Mouse (Mus musculus) neural tube, embryonic 13.5 days (tissue): ENCODE measurements around the gene Xpo4. TPM values are rescaled to one million over a fixed set of nuclear protein-coding genes. Genes with fewer than 3 reads are reported as not detected.

Source experiments
- ATAC-seq: fragments of 200-750 bp; cut with Nextera tagmentation; 2 replicates; pipeline ENCODE4 v1.8.0; 2017; ENCODE audit warnings: low read depth, mild to moderate bottlenecking, moderate TSS enrichment, moderate library complexity
- H3K27ac ChIP-seq: fragments of 300-500 bp; sonication (generic); replicated peaks from 2 replicates; pipeline ENCODE4 v1.5.1; 2015; ENCODE audit warnings: moderate library complexity, mild to moderate bottlenecking, inconsistent platforms
- H3K27me3 ChIP-seq: fragments of 300-500 bp; sonication (generic); 2 replicates; pipeline ENCODE4 v1.6.1; 2015; ENCODE audit warnings: mild to moderate bottlenecking, inconsistent platforms
- H3K36me3 ChIP-seq: fragments of 300-500 bp; sonication (generic); 2 replicates; pipeline ENCODE4 v1.6.1; 2015; ENCODE audit warnings: mild to moderate bottlenecking, inconsistent platforms
- H3K4me1 ChIP-seq: fragments of 300-500 bp; sonication (generic); replicated peaks from 2 replicates; pipeline ENCODE4 v1.6.1; 2015; ENCODE audit warnings: inconsistent platforms
- H3K4me2 ChIP-seq: fragments of 300-500 bp; sonication (generic); 2 replicates; pipeline ENCODE4 v1.6.1; 2015; ENCODE audit warnings: inconsistent platforms, mild to moderate bottlenecking, moderate library complexity
- H3K4me3 ChIP-seq: fragments of 300-500 bp; sonication (generic); 2 replicates; pipeline ENCODE4 v1.5.1; 2015; ENCODE audit warnings: mild to moderate bottlenecking, inconsistent platforms
- H3K9ac ChIP-seq: fragments of 300-500 bp; sonication (generic); 2 replicates; pipeline ENCODE4 v1.6.1; 2015; ENCODE audit warnings: moderate library complexity, mild to moderate bottlenecking, inconsistent platforms
- H3K9me3 ChIP-seq: fragments of 300-500 bp; sonication (generic); 2 replicates; pipeline ENCODE4 v1.6.1; 2016; ENCODE audit warnings: inconsistent platforms
- WGBS: fragments of 180-500 bp; shearing (Covaris S2); methylation state at CpG from one replicate; pipeline ENCODE4 v1.1.7; 2015; 5-methylcytosine and 5-hydroxymethylcytosine counted together
- polyA plus RNA-seq: library from polyadenylated mRNA; unstranded; fragments of >200 nt; fragmentation: Nextera tagmentation; extraction: Ambion mirVana; gene quantifications from 2 replicates; pipeline ENCODE4 v1.2.1, GENCODE M21; 2015

Gene Xpo4
- polyA plus RNA-seq, 1 experiment from 2014 or later, result 12.0 TPM

GRCm38 (mm10) chr14:57545526-57545925 is 119.7 kb downstream of the Xpo4 start:
- ATAC-seq, result no peak
- no peaks in the 10 kb centered on the region for H3K9me3 ChIP-seq
- no peak overlapping the region for H3K4me2 ChIP-seq
- H3K4me1 ChIP-seq, result no peaks in the 10 kb centered on the region
- no peak overlapping the region for H3K27ac ChIP-seq
- H3K27me3 ChIP-seq, result no peaks in the 10 kb centered on the region
- H3K36me3 ChIP-seq, result peaks cover 29% of the 10 kb centered on the region
- no peak overlapping the region for H3K9ac ChIP-seq
- WGBS, result 87% methylated on average over 17 of the region's 17 CpGs
- H3K4me3 ChIP-seq, result no peak overlapping the region

GRCm38 (mm10) chr14:57543420-57544039 is 121.7 kb downstream of the Xpo4 start:
- 94% methylated on average over 13 of the region's 13 CpGs for WGBS
- H3K4me3 ChIP-seq, result no peak overlapping the region

DNA sequence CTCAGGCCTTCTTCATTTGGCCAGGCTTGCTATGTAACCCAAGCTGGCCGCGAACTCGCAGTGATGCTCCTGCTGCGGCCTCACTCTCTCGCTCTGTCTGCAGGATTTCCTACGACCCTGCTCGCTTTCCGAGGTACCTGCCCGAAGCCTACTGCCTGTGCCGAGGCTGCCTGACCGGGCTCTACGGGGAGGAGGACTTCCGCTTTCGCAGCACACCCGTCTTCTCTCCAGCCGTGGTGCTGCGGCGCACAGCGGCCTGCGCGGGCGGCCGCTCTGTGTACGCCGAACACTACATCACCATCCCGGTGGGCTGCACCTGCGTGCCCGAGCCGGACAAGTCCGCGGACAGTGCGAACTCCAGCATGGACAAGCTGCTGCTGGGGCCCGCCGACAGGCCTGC is 123.0 kb downstream of the Xpo4 start:
- Histone ChIP-seq H3K27me3 (no peaks in the 10 kb centered on the region), H3K4me3 (no peak overlapping the region), H3K9ac (no peak overlapping the region), H3K9me3 (no peaks in the 10 kb centered on the region), H3K36me3 (peaks cover 10% of the 10 kb centered on the region), H3K4me1 (peaks cover 8% of the 10 kb centered on the region), H3K27ac (no peak overlapping the region), H3K4me2 (no peak overlapping the region)
- no peak for ATAC-seq
- 64% methylated on average over 34 of the region's 34 CpGs for WGBS

More at GRCm38 (mm10) chr14:57543420-57544039, 121.7 kb downstream of the Xpo4 start:
- peaks cover 10% of the 10 kb centered on the region for H3K36me3 ChIP-seq
- H3K4me2 ChIP-seq, result no peak overlapping the region
- no peak overlapping the region for H3K27ac ChIP-seq
- no peak for ATAC-seq
- H3K9ac ChIP-seq, result no peak overlapping the region
- no peaks in the 10 kb centered on the region for H3K27me3 ChIP-seq
- no peaks in the 10 kb centered on the region for H3K4me1 ChIP-seq
- H3K9me3 ChIP-seq, result no peaks in the 10 kb centered on the region

DNA sequence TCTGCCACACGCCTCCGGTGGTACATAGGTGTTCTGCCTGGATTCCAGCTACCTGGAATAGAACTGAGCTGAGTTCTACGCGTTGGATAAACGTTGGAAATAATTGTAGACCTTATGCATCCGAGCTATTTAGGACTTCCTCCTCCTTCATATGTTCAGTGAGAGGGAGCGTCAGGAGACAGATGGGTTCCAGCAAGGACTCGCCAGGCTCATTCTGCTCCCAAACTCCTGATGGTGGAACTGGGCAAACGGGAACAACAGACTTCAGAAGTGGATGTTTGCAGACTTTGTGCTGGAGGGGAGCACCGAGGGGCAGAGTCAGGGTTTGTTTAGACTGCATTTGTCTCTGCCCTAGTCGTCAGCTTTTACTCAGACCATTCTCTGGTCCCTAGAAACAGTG is 124.5 kb downstream of the Xpo4 start:
- Histone ChIP-seq H3K4me1 (peaks cover 16% of the 10 kb centered on the region), H3K27me3 (no peaks in the 10 kb centered on the region), H3K4me2 (no peak overlapping the region), H3K9me3 (no peaks in the 10 kb centered on the region), H3K4me3 (no peak overlapping the region), H3K27ac (no peak overlapping the region), H3K9ac (no peak overlapping the region), H3K36me3 (peaks cover 10% of the 10 kb centered on the region)
- ATAC-seq, result no peak
- WGBS, result 85% methylated on average over 11 of the region's 11 CpGs

DNA sequence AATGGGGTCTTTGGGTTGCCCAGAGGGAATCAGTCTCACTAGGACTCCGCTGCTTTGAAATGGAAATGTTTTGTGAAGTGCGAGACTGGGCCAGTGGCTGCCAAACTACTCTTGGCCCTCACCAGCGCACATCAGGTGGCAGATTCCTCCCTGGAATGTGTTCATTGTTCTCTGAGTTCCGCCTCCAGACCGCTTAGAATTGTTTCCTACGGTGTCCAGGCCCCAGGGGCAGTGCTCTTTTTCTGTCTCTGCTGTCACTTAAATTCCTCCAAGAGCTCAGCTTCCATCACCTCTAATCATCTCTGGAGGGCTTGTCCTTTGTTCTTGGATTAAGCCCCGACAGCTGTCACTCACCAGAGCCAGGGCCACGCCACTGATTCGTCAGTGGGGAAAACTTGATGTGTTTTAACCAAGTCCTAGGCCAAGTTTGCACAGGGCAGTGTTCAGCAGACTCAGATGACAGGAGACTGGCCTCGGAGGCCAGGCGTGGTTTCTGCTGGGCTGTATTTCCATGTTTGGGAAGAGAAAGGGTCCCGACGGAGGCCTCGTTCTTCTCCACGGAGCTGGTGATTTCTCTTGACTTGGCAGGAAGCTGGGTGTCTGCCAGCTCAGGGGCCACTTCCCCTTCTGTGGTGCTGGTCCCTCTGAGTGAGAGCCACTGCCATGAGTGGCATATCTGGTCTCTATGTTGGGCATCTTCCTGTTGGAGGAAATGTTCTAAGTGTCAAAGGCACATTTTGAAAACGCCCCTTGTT is 127.8 kb downstream of the Xpo4 start:
- Histone ChIP-seq H3K36me3 (peaks cover 4% of the 10 kb centered on the region), H3K9ac (no peak overlapping the region; the same call in 1 of the 2 replicates), H3K9me3 (no peaks in the 10 kb centered on the region), H3K27ac (0 out of 2 replicates have a peak overlapping the region, but pooled peaks have one; percentile 24), H3K4me1 (peaks cover 36% of the 10 kb centered on the region), H3K4me2 (0 out of 2 replicates have a peak overlapping the region, but pooled peaks have one; percentile 1), H3K4me3 (no peak overlapping the region), H3K27me3 (peaks cover 9% of the 10 kb centered on the region; the same call in 1 of the 2 replicates)
- WGBS, result 10% methylated on average over 16 of the region's 16 CpGs
- no peak for ATAC-seq

- H3K4me2 ChIP-seq, result no peak overlapping the region
- H3K36me3 ChIP-seq, result no peaks in the 10 kb centered on the region
- peaks cover 9% of the 10 kb centered on the region; the same call in 1 of the 2 replicates for H3K27me3 ChIP-seq
- no peak overlapping the region for H3K4me3 ChIP-seq
- H3K4me1 ChIP-seq, result peaks cover 36% of the 10 kb centered on the region
- H3K9ac ChIP-seq, result no peak overlapping the region
- 52% methylated on average over 9 of the region's 9 CpGs for WGBS
- no peaks in the 10 kb centered on the region for H3K9me3 ChIP-seq
- no peak for ATAC-seq
- no peak overlapping the region for H3K27ac ChIP-seq
These were observed 128.4 kb downstream of the Xpo4 start for GRCm38 (mm10) chr14:57536820-57537219.

DNA sequence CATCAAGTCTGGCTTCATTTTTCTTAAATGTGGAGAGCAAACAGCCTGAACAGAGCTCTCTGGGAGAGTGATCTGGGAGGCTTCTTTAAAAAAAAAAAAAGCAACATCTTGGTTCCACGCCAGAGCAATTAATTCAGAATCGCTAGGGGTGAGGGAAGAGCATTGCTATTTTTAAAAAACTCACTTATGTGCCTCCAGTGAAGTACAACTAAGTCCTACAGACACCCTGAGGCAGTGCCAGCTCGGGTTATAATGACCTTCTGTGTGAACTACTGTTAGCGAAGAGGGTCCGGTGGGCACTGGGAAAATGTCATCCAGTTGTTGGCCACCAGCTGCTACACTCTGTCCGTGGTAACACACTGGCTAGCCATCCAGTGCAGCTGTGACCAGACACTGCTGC is 129.6 kb downstream of the Xpo4 start:
- Histone ChIP-seq H3K36me3 (no peaks in the 10 kb centered on the region), H3K27ac (0 out of 2 replicates have a peak overlapping the region, but pooled peaks have one; percentile 63), H3K4me3 (no peak overlapping the region), H3K9ac (no peak overlapping the region), H3K4me1 (peaks cover 36% of the 10 kb centered on the region), H3K27me3 (peaks cover 9% of the 10 kb centered on the region; the same call in 1 of the 2 replicates), H3K4me2 (no peak overlapping the region), H3K9me3 (no peaks in the 10 kb centered on the region)
- WGBS, result 47% methylated on average over 6 of the region's 6 CpGs
- no peak for ATAC-seq

DNA sequence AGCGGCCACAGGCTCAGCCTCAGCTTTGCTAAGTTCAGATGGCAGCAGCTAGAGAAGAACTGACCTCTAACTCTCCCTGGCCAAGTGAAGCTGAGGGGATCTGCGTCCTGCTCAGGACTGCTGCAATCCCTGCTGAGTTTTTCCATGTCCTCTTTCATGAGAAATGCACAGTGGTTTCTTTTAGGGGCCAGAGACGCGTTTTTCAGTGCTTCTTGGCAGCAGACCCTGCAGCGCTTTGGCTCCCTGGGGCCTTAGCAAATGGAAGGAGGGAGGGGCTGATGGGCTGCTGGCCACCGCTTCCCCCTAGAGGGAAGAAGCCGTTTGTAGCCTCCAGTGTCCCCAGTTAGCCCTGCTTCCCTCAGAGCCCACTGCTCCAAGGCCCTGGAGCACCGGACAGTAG is 130.3 kb downstream of the Xpo4 start:
- Histone ChIP-seq H3K4me2 (peak overlapping the region; percentile 33), H3K4me1 (peaks cover 36% of the 10 kb centered on the region), H3K9ac (0 out of 2 replicates have a peak overlapping the region, but pooled peaks have one; percentile 23), H3K4me3 (no peak overlapping the region), H3K9me3 (no peaks in the 10 kb centered on the region), H3K36me3 (no peaks in the 10 kb centered on the region), H3K27ac (peak overlapping the region; percentile 63), H3K27me3 (peaks cover 9% of the 10 kb centered on the region; the same call in 1 of the 2 replicates)
- WGBS, result 6% methylated on average over 8 of the region's 8 CpGs
- ATAC-seq, result peak; percentile 36; the same call in 1 of the 2 replicates

DNA sequence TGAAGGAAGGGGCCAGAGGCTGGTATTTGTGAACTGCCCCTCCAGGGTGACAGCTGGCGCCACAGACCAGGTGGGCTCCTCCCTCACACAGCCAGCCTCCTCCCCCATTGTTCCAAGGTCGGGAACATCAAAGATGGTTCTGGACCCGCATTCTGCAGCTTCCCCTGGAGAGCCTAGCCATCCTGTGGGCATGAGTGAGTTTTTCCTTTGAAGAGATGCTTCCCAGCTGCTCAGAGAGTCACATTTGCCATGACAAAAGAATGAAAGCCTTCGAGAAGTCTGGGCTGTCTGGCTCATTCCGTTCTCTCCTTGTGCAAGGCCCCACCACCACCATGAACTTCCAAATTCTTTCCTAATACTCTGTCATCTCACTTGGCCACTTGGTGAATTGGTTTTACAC is 130.9 kb downstream of the Xpo4 start:
- no peak overlapping the region for H3K4me3 ChIP-seq
- no peaks in the 10 kb centered on the region for H3K9me3 ChIP-seq
- 8% methylated on average over 5 of the region's 5 CpGs for WGBS
- peaks cover 9% of the 10 kb centered on the region; the same call in 1 of the 2 replicates for H3K27me3 ChIP-seq
- no peaks in the 10 kb centered on the region for H3K36me3 ChIP-seq
- ATAC-seq, result no peak
- no peak overlapping the region for H3K9ac ChIP-seq
- H3K4me1 ChIP-seq, result peaks cover 43% of the 10 kb centered on the region
- peak overlapping the region; percentile 63 for H3K27ac ChIP-seq
- peak overlapping the region; percentile 33 for H3K4me2 ChIP-seq

- peaks cover 44% of the 10 kb centered on the region for H3K4me1 ChIP-seq
- ATAC-seq, result no peak
- no peaks in the 10 kb centered on the region for H3K36me3 ChIP-seq
- H3K4me3 ChIP-seq, result no peak overlapping the region
- H3K27me3 ChIP-seq, result peaks cover 9% of the 10 kb centered on the region; the same call in 1 of the 2 replicates
- no peaks in the 10 kb centered on the region for H3K9me3 ChIP-seq
- 12% methylated on average over 11 of the region's 11 CpGs for WGBS
- no peak overlapping the region for H3K27ac ChIP-seq
- no peak overlapping the region for H3K9ac ChIP-seq
- H3K4me2 ChIP-seq, result no peak overlapping the region
These were observed 131.4 kb downstream of the Xpo4 start for GRCm38 (mm10) chr14:57533841-57534240.

- Histone ChIP-seq H3K27me3 (peaks cover 9% of the 10 kb centered on the region; the same call in 1 of the 2 replicates), H3K4me3 (no peak overlapping the region), H3K36me3 (no peaks in the 10 kb centered on the region), H3K9me3 (no peaks in the 10 kb centered on the region), H3K4me2 (no peak overlapping the region), H3K4me1 (peaks cover 44% of the 10 kb centered on the region), H3K27ac (no peak overlapping the region), H3K9ac (no peak overlapping the region)
- 39% methylated on average over 3 of the region's 3 CpGs for WGBS
- no peak for ATAC-seq
These were observed 132.0 kb downstream of the Xpo4 start for GRCm38 (mm10) chr14:57533214-57533613.

- no peak overlapping the region for H3K4me2 ChIP-seq
- H3K4me1 ChIP-seq, result peaks cover 39% of the 10 kb centered on the region
- no peaks in the 10 kb centered on the region for H3K9me3 ChIP-seq
- WGBS, result 93% methylated on average over 3 of the region's 3 CpGs
- no peak overlapping the region for H3K4me3 ChIP-seq
- ATAC-seq, result no peak
- no peak overlapping the region for H3K27ac ChIP-seq
- no peak overlapping the region for H3K9ac ChIP-seq
- peaks cover 9% of the 10 kb centered on the region; the same call in 1 of the 2 replicates for H3K27me3 ChIP-seq
- H3K36me3 ChIP-seq, result no peaks in the 10 kb centered on the region
These were observed 132.7 kb downstream of the Xpo4 start for GRCm38 (mm10) chr14:57532577-57532976.
